8 mouse cellular contexts compared by ENCODE assay signal in the genomic region with DNA sequence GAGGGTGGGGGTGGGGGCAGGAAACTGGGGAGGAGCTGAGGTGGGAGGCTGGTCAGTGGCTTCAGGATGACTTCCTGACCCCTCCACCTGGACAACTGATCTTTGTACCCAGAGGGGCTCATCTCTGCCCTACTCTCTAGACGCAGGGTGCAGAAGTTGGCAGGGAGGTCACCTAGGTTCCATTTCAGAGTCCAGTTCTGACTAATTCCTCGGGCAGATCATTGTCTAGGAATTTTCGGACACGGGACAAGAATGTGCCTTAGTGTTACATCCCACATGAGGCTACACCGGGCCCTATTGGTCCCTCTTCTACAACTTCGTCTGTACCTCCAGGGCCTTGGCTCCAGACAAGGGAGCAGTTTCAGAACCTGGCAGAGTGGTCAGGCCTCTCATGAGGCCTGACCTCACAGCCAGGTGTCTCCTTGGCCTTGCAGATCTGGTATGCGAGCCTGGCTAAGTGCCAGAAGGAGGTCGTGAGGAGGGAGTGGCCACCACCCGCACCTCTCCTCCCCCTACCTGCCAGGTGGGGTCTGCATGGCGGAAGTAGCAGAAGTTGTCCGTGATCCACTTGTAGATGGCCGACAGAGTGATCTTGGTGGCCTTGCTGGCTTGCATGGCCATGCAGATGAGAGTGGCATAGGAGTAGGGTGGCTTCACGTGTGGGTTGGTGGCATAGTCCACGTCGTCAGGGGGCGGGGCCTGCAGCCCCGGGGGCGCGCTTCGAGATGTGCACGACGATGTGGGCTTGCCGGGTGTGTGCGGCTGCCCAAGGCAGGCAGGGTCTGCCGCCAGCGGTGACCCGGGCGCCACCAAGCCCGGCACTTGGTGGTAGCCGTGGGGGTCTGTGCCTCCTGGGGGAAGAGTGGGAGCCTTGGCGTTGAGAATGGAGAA. TPM values are rescaled to one million over a fixed set of nuclear protein-coding genes. Genes with fewer than 3 reads are reported as not detected.
DNase-seq lines count a peak whose midpoint lies in the region; ATAC-seq lines count a peak whose summit lies in the region.

No protein-coding gene starts in this region.

- H3K27me3 ChIP-seq in heart, embryonic 12.5 days (replicated peaks), result peaks cover 59% of the 10 kb centered on the region
- peaks cover 21% of the 10 kb centered on the region for H3K27me3 ChIP-seq in embryonic facial prominence, embryonic 14.5 days (replicated peaks; ENCODE audit: control insufficient read depth, insufficient read depth, low read length)
- H3K27me3 ChIP-seq in midbrain, embryonic 14.5 days (ENCODE audit: control insufficient read depth, insufficient read depth, low read length), result peaks cover 15% of the 10 kb centered on the region

- H3K4me3 ChIP-seq in heart, embryonic 12.5 days, result peak overlapping the region; percentile 69
- peak overlapping the region; percentile 67 for H3K4me3 ChIP-seq in embryonic facial prominence, embryonic 14.5 days (ENCODE audit: low read depth, low read length)
- peak overlapping the region; percentile 44 for H3K4me3 ChIP-seq in midbrain, embryonic 14.5 days (replicated peaks; ENCODE audit: low read depth, low read length)

- no peak overlapping the region for H3K27ac ChIP-seq in heart, embryonic 12.5 days (ENCODE audit: poor library complexity, severe bottlenecking)
- H3K27ac ChIP-seq in embryonic facial prominence, embryonic 14.5 days (replicated peaks; ENCODE audit: low read depth, low read length), result no peak overlapping the region
- no peak overlapping the region for H3K27ac ChIP-seq in midbrain, embryonic 14.5 days (replicated peaks; ENCODE audit: low read depth, low read length)

- no peak for DNase-seq in heart, adult 8-10 months (ENCODE audit: low spot score)
- no peak for DNase-seq in embryonic facial prominence, embryonic 14.5 days (ENCODE audit: low spot score)
- DNase-seq in kidney, adult 9 months, result peak; percentile 76
- peak; percentile 35 for DNase-seq in midbrain, embryonic 14.5 days
- no peak for DNase-seq in cerebellum, adult 11-12 months
- DNase-seq in thymus, postnatal 25 days, result no peak

- ATAC-seq in heart, embryonic 12.5 days (ENCODE audit: insufficient number of reproducible peaks, low FRiP score), result no peak
- ATAC-seq in embryonic facial prominence, embryonic 14.5 days (ENCODE audit: low read depth), result no peak
- ATAC-seq in midbrain, embryonic 14.5 days (ENCODE audit: low FRiP score, low TSS enrichment), result no peak
- no peak for ATAC-seq in inflammation-experienced regulatory T-cells, adult 6 months

- H3K9me3 ChIP-seq in heart, embryonic 12.5 days (replicated peaks), result no peaks in the 10 kb centered on the region
- H3K9me3 ChIP-seq in embryonic facial prominence, embryonic 14.5 days (ENCODE audit: control insufficient read depth, low read length), result no peaks in the 10 kb centered on the region
- no peaks in the 10 kb centered on the region for H3K9me3 ChIP-seq in midbrain, embryonic 14.5 days (ENCODE audit: control insufficient read depth, low read length)

- no peaks in the 10 kb centered on the region for H3K36me3 ChIP-seq in heart, embryonic 12.5 days
- H3K36me3 ChIP-seq in embryonic facial prominence, embryonic 14.5 days (ENCODE audit: control insufficient read depth, insufficient read depth, low read length), result no peaks in the 10 kb centered on the region
- peaks cover 11% of the 10 kb centered on the region; the same call in 1 of the 2 replicates for H3K36me3 ChIP-seq in midbrain, embryonic 14.5 days (ENCODE audit: control insufficient read depth, insufficient read depth, low read length)

- H3K9ac ChIP-seq in heart, embryonic 12.5 days, result peak overlapping the region; percentile 8; the same call in 1 of the 2 replicates
- peak overlapping the region; percentile 17; the same call in 1 of the 2 replicates for H3K9ac ChIP-seq in embryonic facial prominence, embryonic 14.5 days (ENCODE audit: low read depth, low read length)
- peak overlapping the region; percentile 34; the same call in 1 of the 2 replicates for H3K9ac ChIP-seq in midbrain, embryonic 14.5 days (replicated peaks; ENCODE audit: low read length)

- peaks cover 45% of the 10 kb centered on the region for H3K4me1 ChIP-seq in heart, embryonic 12.5 days (replicated peaks)
- H3K4me1 ChIP-seq in embryonic facial prominence, embryonic 14.5 days (ENCODE audit: control insufficient read depth, insufficient read depth, low read length), result peaks cover 21% of the 10 kb centered on the region
- peaks cover 64% of the 10 kb centered on the region for H3K4me1 ChIP-seq in midbrain, embryonic 14.5 days (ENCODE audit: control insufficient read depth, insufficient read depth, low read length)

- H3K4me2 ChIP-seq in heart, embryonic 12.5 days, result peak overlapping the region; percentile 99
- peak overlapping the region; percentile 99 for H3K4me2 ChIP-seq in embryonic facial prominence, embryonic 14.5 days (ENCODE audit: low read depth, low read length)
- H3K4me2 ChIP-seq in midbrain, embryonic 14.5 days (ENCODE audit: low read length), result peak overlapping the region; percentile 96

- 22% methylated on average over 31 of the region's 31 CpGs for WGBS in heart, embryonic 12.5 days
- WGBS in embryonic facial prominence, embryonic 14.5 days, result 31% methylated on average over 19 of the region's 31 CpGs
- WGBS in midbrain, embryonic 14.5 days, result 27% methylated on average over 31 of the region's 31 CpGs

RNA-seq across cellular contexts. Expression of gene Foxj1, which starts 1.4 kb away (rescaled TPM):
- 0.15 and 0.40 TPM in 2 replicates for polyA plus RNA-seq in heart, embryonic 12.5 days (2016; fragmentation: Nextera tagmentation; extraction: Ambion mirVana)
- total RNA-seq in heart, adult 8-10 months (2022), result under 1 TPM in 1 of 4 experiments, not detected in 3; 0.26 TPM
- polyA plus RNA-seq in embryonic facial prominence, embryonic 14.5 days (2014; fragmentation: Nextera tagmentation; extraction: Ambion mirVana), result 7.1 and 13.7 TPM in 2 replicates
- polyA plus RNA-seq in midbrain, embryonic 14.5 days (2014; fragmentation: Nextera tagmentation; extraction: Ambion mirVana), result 9.2 TPM in 2 replicates
- polyA plus RNA-seq in inflammation-experienced regulatory T-cells, adult 6 months (2017; shearing (Covaris generic)), result not detected

RNA-seq across cellular contexts. Expression of gene Exoc7, which starts 26.7 kb away (rescaled TPM):
- 47.8 and 51.3 TPM in 2 replicates for polyA plus RNA-seq in heart, embryonic 12.5 days (2016; fragmentation: Nextera tagmentation; extraction: Ambion mirVana)
- total RNA-seq in heart, adult 8-10 months (2022), result 10 to 100 TPM; 49.0 to 65.8 (median 54.2) TPM
- polyA plus RNA-seq in embryonic facial prominence, embryonic 14.5 days (2014; fragmentation: Nextera tagmentation; extraction: Ambion mirVana), result 60.5 and 71.2 TPM in 2 replicates
- polyA plus RNA-seq in midbrain, embryonic 14.5 days (2014; fragmentation: Nextera tagmentation; extraction: Ambion mirVana), result 122 and 125 TPM in 2 replicates
- polyA plus RNA-seq in inflammation-experienced regulatory T-cells, adult 6 months (2017; shearing (Covaris generic)), result 10 to 100 TPM; 70.3 to 96.0 (median 70.6) TPM

RNA-seq across cellular contexts. Expression of gene Galr2, which starts 53.0 kb away (rescaled TPM):
- 0.09 TPM in 1 of 2 replicates, not detected in the other for polyA plus RNA-seq in heart, embryonic 12.5 days (2016; fragmentation: Nextera tagmentation; extraction: Ambion mirVana)
- not detected for total RNA-seq in heart, adult 8-10 months (2022)
- polyA plus RNA-seq in embryonic facial prominence, embryonic 14.5 days (2014; fragmentation: Nextera tagmentation; extraction: Ambion mirVana), result 0.29 and 0.60 TPM in 2 replicates
- polyA plus RNA-seq in midbrain, embryonic 14.5 days (2014; fragmentation: Nextera tagmentation; extraction: Ambion mirVana), result 0.30 and 0.55 TPM in 2 replicates
- not detected for polyA plus RNA-seq in inflammation-experienced regulatory T-cells, adult 6 months (2017; shearing (Covaris generic))

RNA-seq across cellular contexts. Expression of gene Srp68, which starts 59.8 kb away (rescaled TPM):
- 73.9 and 74.8 TPM in 2 replicates for polyA plus RNA-seq in heart, embryonic 12.5 days (2016; fragmentation: Nextera tagmentation; extraction: Ambion mirVana)
- 10 to 100 TPM; 61.3 to 72.1 (median 66.2) TPM for total RNA-seq in heart, adult 8-10 months (2022)
- polyA plus RNA-seq in embryonic facial prominence, embryonic 14.5 days (2014; fragmentation: Nextera tagmentation; extraction: Ambion mirVana), result 91.9 and 92.5 TPM in 2 replicates
- 49.5 and 57.1 TPM in 2 replicates for polyA plus RNA-seq in midbrain, embryonic 14.5 days (2014; fragmentation: Nextera tagmentation; extraction: Ambion mirVana)
- polyA plus RNA-seq in inflammation-experienced regulatory T-cells, adult 6 months (2017; shearing (Covaris generic)), result 10 to 100 TPM; 40.4 to 44.2 (median 42.3) TPM

Comparison
In these comparisons a context has a peak if more than half of its experiments do, and no peak if none do; other contexts are left out.
1. DNase-seq: peak in kidney, adult 9 months (single experiment) and midbrain, embryonic 14.5 days (single experiment); none in heart, adult 8-10 months (single experiment), embryonic facial prominence, embryonic 14.5 days (single experiment), cerebellum, adult 11-12 months (single experiment) and thymus, postnatal 25 days (single experiment).
2. Peak in every context shown above with its lines, with median percentiles within 50 percentile points of each other: H3K4me2 ChIP-seq, H3K4me3 ChIP-seq and H3K9ac ChIP-seq.